Mouse (Mus musculus): ENCODE measurements around the gene Vps50. TPM values are rescaled to one million over a fixed set of nuclear protein-coding genes. Genes with fewer than 3 reads are reported as not detected.
"Not testable (repeated sequence)": the region's sequence is repeated elsewhere in the genome, so short reads cannot be mapped to it uniquely, and the experiment has no call there.

Vps50 gene
- polyA plus RNA-seq, 1 experiment from 2014 or later = 26.3 TPM

DNA sequence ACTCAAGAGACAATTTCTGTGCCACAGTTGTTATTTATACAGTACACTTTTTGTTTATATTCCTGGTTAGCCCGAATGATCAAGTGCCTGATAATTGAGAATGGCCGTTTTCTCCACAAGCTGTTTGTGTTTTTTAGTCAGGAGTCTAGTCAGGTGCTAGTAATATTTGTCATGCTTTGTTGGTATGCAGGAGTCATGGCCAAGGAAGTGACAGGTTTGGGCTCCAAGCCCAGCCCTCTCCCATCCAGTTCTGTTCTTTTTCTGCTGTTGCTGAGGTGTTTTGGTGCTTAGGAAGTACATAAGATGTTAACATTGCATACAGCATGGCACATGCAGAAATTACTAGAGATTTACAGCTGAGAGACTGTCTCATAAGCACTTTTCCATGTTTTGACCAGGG, 41.3 kb downstream of the Vps50 start:
- H3K27ac ChIP-seq = no peak overlapping the region
- no peak overlapping the region for H3K4me2 ChIP-seq
- H3K9me3 ChIP-seq = no peaks in the 10 kb centered on the region
- no peak overlapping the region for H3K9ac ChIP-seq
- H3K4me3 ChIP-seq = no peak overlapping the region
- no peak for ATAC-seq (ENCODE audit: insufficient number of reproducible peaks, low FRiP score, low TSS enrichment, low read depth)
- WGBS = 77% methylated on average over 2 of the region's 2 CpGs
- no peaks in the 10 kb centered on the region for H3K4me1 ChIP-seq
- no peaks in the 10 kb centered on the region for H3K27me3 ChIP-seq
- H3K36me3 ChIP-seq = no peaks in the 10 kb centered on the region

DNA sequence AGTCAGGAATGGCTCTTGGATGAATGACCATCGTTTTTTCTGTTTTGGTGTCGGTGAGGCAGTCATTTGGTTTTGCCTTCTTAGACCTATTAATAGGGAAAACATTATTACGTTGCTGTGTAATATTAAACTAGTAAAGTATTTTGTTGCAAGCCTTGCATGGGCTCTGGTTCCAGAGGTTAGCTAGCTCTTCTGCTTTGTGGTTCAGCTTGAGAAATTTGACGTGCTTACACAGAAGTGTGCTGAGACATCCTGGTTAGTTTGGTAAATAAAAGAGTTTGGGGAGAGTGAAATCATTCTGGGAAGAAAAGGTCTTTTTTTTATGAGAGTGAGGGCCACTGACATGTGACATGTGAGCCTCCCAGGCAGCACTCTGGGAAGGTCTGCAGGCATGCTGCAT, 45.7 kb downstream of the Vps50 start:
- Histone ChIP-seq H3K4me2 (no peak overlapping the region), H3K9ac (no peak overlapping the region), H3K4me3 (no peak overlapping the region), H3K9me3 (no peaks in the 10 kb centered on the region), H3K27me3 (no peaks in the 10 kb centered on the region), H3K4me1 (no peaks in the 10 kb centered on the region), H3K27ac (no peak overlapping the region), H3K36me3 (peaks cover 9% of the 10 kb centered on the region; the same call in 1 of the 2 replicates)
- no peak for ATAC-seq (ENCODE audit: insufficient number of reproducible peaks, low FRiP score, low TSS enrichment, low read depth)
- 77% methylated on average over 4 of the region's 4 CpGs for WGBS

DNA sequence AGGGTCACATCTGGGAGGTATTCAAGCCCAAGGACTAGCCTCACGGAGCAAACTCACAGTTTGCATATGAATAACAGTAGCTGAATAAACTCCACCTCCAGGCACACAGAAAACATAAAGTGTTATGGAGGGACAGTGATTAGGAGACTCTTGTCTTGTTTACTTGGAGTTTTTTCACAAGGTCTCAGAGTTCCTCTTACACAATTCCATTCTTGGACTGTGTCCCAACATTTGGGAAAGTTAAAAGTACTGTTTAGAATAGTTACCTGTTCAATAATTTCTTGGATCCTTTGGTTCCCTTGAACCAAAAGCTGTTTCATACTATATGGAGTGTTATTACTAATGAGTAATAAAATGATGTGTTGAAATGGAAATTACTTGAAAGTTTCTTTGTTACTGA, 46.8 kb downstream of the Vps50 start:
- Histone ChIP-seq H3K27ac (no peak overlapping the region), H3K4me1 (no peaks in the 10 kb centered on the region), H3K36me3 (peaks cover 11% of the 10 kb centered on the region; the same call in 1 of the 2 replicates), H3K9ac (no peak overlapping the region), H3K4me2 (no peak overlapping the region), H3K4me3 (no peak overlapping the region), H3K27me3 (no peaks in the 10 kb centered on the region), H3K9me3 (no peaks in the 10 kb centered on the region)
- ATAC-seq (ENCODE audit: insufficient number of reproducible peaks, low FRiP score, low TSS enrichment, low read depth) = no peak
- 68% methylated on average over 1 of the region's 1 CpGs for WGBS

DNA sequence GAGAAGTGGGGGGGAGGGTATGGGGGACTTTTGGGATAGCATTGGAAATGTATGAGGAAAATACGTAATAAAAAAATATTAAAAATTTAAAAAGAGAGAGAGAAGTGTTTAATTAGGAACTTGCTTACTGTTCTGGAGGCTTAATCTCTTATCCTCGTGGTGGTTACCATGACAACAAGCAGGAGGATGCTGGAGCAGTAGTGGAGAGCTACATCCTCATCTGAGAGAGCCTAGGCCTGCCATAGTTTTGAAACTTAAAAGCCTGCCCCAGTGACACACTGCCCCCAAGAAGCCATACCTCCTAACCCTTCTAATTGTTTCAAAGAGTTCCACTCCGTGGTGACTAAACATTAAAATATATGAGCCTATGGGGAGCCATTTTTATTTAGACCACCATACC, 50.8 kb downstream of the Vps50 start:
- 75% methylated on average over 3 of the region's 3 CpGs for WGBS

DNA sequence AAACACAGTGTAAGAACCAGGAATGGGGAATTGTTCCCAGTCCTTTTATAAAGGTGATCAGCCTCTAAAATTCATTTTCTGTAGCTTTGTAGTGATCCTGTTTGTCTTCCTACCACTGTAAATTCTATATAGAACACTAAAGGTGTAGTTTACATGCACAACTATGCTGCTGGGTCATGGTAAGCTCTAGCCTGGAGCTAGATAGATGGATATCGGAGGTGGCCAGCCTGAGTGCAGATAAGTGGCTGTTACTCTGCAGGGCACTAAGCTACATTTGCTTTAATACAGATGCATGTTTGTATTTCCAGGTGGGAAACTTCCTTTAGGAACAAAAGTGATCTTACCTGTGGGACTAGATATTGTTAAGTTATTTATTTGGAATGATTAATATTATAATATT, 51.8 kb downstream of the Vps50 start:
- Histone ChIP-seq H3K9ac (no peak overlapping the region), H3K4me3 (no peak overlapping the region), H3K27ac (no peak overlapping the region), H3K36me3 (peaks cover 13% of the 10 kb centered on the region; the same call in 1 of the 2 replicates), H3K4me1 (no peaks in the 10 kb centered on the region), H3K27me3 (no peaks in the 10 kb centered on the region), H3K9me3 (no peaks in the 10 kb centered on the region), H3K4me2 (no peak overlapping the region)
- 92% methylated on average over 1 of the region's 1 CpGs for WGBS
- ATAC-seq (ENCODE audit: insufficient number of reproducible peaks, low FRiP score, low TSS enrichment, low read depth) = no peak

More for the DNA sequence above, 50.8 kb downstream of the Vps50 start:
- Histone ChIP-seq H3K4me1 (no peaks in the 10 kb centered on the region), H3K27me3 (no peaks in the 10 kb centered on the region), H3K36me3 (peaks cover 13% of the 10 kb centered on the region; the same call in 1 of the 2 replicates), H3K4me2 (no peak overlapping the region), H3K9me3 (no peaks in the 10 kb centered on the region), H3K4me3 (no peak overlapping the region), H3K9ac (no peak overlapping the region), H3K27ac (no peak overlapping the region)
- ATAC-seq (ENCODE audit: insufficient number of reproducible peaks, low FRiP score, low TSS enrichment, low read depth) = no peak

DNA sequence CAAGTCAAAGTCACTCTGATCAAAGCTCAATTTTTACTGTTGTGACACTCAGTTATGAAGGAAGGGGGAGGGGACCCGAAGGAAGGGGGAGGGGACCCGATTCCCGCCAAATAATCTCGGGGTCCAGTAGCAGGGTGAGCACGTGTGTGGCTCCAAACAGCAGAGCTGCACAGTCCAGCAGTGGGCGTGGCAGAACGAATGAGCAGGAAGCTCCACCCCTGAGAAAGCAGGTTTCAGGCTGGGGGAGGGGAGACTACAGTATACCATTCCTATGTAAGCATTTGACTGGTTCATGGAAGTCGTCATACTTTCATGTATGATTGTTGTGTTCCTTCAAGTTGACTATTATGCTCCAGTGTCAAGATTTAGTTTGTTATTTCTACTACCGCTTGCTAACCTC, 54.5 kb downstream of the Vps50 start:
- not testable (repeated sequence) for H3K4me2 ChIP-seq; H3K27ac ChIP-seq; H3K9me3 ChIP-seq; H3K4me1 ChIP-seq; H3K27me3 ChIP-seq; ATAC-seq (ENCODE audit: insufficient number of reproducible peaks, low FRiP score, low TSS enrichment, low read depth); H3K36me3 ChIP-seq; H3K4me3 ChIP-seq; H3K9ac ChIP-seq
- WGBS = 84% methylated on average over 9 of the region's 9 CpGs

DNA sequence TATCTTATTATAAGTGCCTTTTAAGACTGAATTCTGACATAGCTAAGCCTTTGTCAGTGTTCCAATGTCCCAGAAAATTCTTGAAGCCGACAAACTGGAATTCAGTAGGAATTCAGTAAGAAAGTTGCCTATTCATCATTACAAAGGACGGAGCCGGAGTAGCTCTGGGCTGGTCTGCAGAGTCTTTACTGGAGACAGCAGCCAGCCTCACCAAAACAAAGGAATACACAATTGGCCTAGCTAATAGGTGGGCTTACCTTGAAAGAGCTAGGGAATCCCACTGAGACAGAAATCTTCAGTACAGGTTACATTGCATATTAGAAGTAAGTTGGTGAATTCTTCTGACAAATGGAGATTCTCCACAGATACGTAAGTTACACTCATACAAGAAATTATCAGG, 59.0 kb downstream of the Vps50 start:
- no peak overlapping the region for H3K4me2 ChIP-seq
- 93% methylated on average over 4 of the region's 4 CpGs for WGBS
- no peaks in the 10 kb centered on the region for H3K27me3 ChIP-seq
- peaks cover 2% of the 10 kb centered on the region for H3K36me3 ChIP-seq
- H3K4me1 ChIP-seq = no peaks in the 10 kb centered on the region
- H3K27ac ChIP-seq = no peak overlapping the region
- no peaks in the 10 kb centered on the region for H3K9me3 ChIP-seq
- no peak for ATAC-seq (ENCODE audit: insufficient number of reproducible peaks, low FRiP score, low TSS enrichment, low read depth)
- no peak overlapping the region for H3K9ac ChIP-seq
- H3K4me3 ChIP-seq = no peak overlapping the region

DNA sequence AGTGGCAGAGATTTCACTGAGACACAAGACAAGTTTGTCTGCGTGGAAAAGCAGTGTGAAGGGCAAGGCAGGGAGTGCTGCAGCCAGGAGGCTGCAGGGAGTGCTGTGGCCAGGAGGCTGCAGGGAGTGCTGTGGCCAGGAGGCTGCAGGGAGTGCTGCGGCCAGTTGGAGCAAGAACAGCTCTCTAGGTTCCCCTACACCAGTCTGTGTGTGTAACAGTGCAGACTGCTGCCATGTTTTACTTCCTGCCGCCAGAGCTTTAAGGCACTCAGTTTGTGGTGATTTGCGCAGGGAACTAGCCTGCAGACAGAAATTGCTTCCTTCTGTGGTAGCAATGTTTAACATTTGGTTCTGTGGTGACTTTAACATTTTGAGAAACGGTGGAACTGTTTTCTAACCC, 61.8 kb downstream of the Vps50 start:
- 43% methylated on average over 5 of the region's 5 CpGs for WGBS
- no peaks in the 10 kb centered on the region for H3K4me1 ChIP-seq
- no peak overlapping the region for H3K4me3 ChIP-seq
- no peak overlapping the region for H3K4me2 ChIP-seq
- no peaks in the 10 kb centered on the region for H3K9me3 ChIP-seq
- no peaks in the 10 kb centered on the region; the same call in none of the 2 replicates for H3K36me3 ChIP-seq
- no peak overlapping the region for H3K9ac ChIP-seq
- no peak overlapping the region for H3K27ac ChIP-seq
- no peaks in the 10 kb centered on the region for H3K27me3 ChIP-seq
- no peak for ATAC-seq (ENCODE audit: insufficient number of reproducible peaks, low FRiP score, low TSS enrichment, low read depth)

DNA sequence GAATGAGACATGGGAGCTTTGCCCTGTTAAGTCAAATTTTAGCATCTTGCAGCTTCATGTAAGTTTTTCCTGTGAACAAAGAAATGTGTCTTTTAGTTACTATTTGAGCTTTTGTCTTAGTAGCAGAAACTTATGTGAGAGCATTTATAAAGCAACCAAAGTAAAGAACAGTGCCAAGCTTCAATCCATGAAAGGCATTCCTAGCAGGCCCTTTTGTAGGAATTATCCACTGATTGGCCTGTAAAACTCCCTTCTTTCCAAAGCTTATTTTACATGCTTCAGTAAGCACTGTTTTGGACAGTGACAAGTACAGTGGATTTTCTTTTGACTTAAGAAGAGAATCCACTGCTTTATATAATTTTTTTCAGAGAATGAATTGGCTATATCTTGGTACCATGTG, 64.1 kb downstream of the Vps50 start:
- H3K9ac ChIP-seq = no peak overlapping the region
- no peak overlapping the region for H3K27ac ChIP-seq
- H3K36me3 ChIP-seq = no peaks in the 10 kb centered on the region; the same call in 1 of the 2 replicates
- no peak overlapping the region for H3K4me3 ChIP-seq
- no peak overlapping the region for H3K4me2 ChIP-seq
- no peak for ATAC-seq (ENCODE audit: insufficient number of reproducible peaks, low FRiP score, low TSS enrichment, low read depth)
- no peaks in the 10 kb centered on the region for H3K4me1 ChIP-seq
- no peaks in the 10 kb centered on the region for H3K9me3 ChIP-seq
- H3K27me3 ChIP-seq = no peaks in the 10 kb centered on the region

DNA sequence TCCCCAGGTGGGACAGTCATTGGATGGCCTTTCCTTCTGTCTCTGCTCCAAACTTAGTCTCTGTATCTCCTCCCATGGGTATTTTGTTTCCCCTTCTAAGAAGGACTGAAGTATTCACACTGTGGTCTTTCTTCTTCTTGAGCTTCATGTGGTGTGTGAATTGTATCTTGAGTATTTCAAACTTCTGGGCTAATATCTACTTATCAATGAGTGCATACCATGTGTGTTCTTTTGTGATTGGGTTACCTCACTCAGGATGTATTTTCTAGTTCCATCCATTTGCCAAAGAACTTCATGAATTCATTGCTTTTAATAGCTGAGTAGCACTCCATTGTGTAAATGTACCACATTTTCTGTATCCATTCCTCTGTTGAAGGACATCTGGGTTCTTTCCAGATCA, 65.9 kb downstream of the Vps50 start:
- not testable (repeated sequence) for H3K9me3 ChIP-seq; H3K27me3 ChIP-seq; H3K4me1 ChIP-seq; H3K36me3 ChIP-seq; H3K27ac ChIP-seq; H3K9ac ChIP-seq; H3K4me3 ChIP-seq; ATAC-seq (ENCODE audit: insufficient number of reproducible peaks, low FRiP score, low TSS enrichment, low read depth); H3K4me2 ChIP-seq

DNA sequence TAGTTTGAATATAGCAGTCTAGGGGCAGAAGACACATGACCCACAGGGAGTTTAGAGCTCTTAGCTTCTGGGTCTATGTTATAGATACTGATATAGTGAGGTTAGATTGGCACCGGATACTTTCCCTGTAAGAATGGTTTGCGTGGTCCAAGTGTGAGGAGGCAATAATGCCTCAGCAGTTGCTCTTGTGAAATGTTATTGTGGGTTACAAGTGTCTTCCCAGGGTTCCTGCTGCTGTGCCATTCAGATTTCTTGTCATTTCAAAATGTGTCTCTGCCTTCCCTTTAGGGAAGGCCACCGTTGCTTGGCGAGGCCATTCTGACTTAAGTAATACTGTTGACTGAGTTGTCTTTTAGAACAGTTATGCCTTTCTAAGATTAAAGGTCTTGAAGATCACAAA, 66.8 kb downstream of the Vps50 start:
- H3K9me3 ChIP-seq = no peaks in the 10 kb centered on the region
- H3K9ac ChIP-seq = no peak overlapping the region
- peaks cover 2% of the 10 kb centered on the region; the same call in 1 of the 2 replicates for H3K36me3 ChIP-seq
- H3K4me2 ChIP-seq = no peak overlapping the region
- H3K4me1 ChIP-seq = no peaks in the 10 kb centered on the region
- ATAC-seq (ENCODE audit: insufficient number of reproducible peaks, low FRiP score, low TSS enrichment, low read depth) = no peak
- H3K4me3 ChIP-seq = no peak overlapping the region
- H3K27ac ChIP-seq = no peak overlapping the region
- WGBS = 93% methylated on average over 4 of the region's 4 CpGs
- H3K27me3 ChIP-seq = no peaks in the 10 kb centered on the region

DNA sequence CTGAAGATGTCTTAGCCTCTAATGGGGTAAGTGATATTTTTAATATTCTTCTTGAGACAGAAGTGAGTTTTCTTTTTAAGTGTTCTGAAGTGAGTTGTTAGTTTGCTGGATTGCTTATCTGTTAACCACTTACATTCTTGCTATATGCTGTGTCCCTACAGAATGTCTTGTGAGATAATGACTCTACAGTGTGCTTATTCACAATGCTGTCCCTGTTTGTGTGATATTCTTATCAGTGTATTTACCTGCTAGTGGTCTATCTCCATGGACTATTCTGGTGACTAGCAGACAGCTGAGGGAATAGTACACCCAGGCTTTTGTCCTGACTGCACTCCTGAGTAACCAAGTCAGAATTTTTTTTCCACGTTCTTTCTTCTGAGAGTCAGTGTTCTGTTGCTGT, 67.5 kb downstream of the Vps50 start:
- WGBS = 81% methylated on average over 1 of the region's 1 CpGs
- H3K36me3 ChIP-seq = 0 out of 2 replicates have a peak, but pooled peaks cover 2% of the 10 kb centered on the region
- no peak overlapping the region for H3K4me2 ChIP-seq
- no peak overlapping the region for H3K9ac ChIP-seq
- no peaks in the 10 kb centered on the region for H3K9me3 ChIP-seq
- H3K27me3 ChIP-seq = no peaks in the 10 kb centered on the region
- H3K4me3 ChIP-seq = no peak overlapping the region
- H3K4me1 ChIP-seq = no peaks in the 10 kb centered on the region
- ATAC-seq (ENCODE audit: insufficient number of reproducible peaks, low FRiP score, low TSS enrichment, low read depth) = no peak
- H3K27ac ChIP-seq = no peak overlapping the region

DNA sequence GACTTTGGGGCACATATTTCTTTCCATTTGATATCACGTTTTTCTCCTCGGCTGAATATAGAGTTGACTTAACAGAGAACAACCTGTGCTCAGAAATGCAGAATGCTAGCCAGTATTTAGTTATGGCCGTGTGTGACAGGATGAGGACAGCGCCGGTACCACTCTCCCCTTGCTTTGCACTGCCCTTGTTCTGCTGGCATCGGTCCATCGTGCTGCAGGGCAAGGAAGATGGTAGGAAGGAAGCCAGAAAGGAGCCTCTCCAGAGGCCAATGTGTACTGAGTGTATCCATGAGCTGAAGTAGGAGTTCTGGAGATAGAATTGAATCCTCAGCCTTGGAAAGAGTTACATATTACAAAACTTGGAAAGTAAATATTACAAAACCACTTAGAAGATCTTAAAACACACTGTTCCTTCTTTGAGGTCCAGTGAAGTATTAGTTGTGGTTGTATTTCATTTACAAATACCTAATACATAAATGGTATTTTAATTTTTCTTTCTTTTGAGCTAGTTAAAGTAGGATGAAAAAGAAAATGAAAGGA, 69.0 kb downstream of the Vps50 start:
- Histone ChIP-seq H3K4me3 (no peak overlapping the region), H3K4me1 (no peaks in the 10 kb centered on the region), H3K27ac (no peak overlapping the region), H3K27me3 (no peaks in the 10 kb centered on the region), H3K36me3 (0 out of 2 replicates have a peak, but pooled peaks cover 2% of the 10 kb centered on the region), H3K4me2 (no peak overlapping the region), H3K9me3 (no peaks in the 10 kb centered on the region), H3K9ac (no peak overlapping the region)
- no peak for ATAC-seq (ENCODE audit: insufficient number of reproducible peaks, low FRiP score, low TSS enrichment, low read depth)
- WGBS = 89% methylated on average over 7 of the region's 7 CpGs

Measured in limb, embryonic 15.5 days (tissue).